Mouse (Mus musculus): ENCODE results near the gene Ccdc18.
"Not testable (repeated sequence)": the region's sequence is repeated elsewhere in the genome, so short reads cannot be mapped to it uniquely, and the experiment has no call there.

Gene Ccdc18

GRCm38 (mm10) chr5:108250033-108250432 is 117.4 kb downstream of the Ccdc18 start:
- in situ Hi-C loops (cut with MboI; ENCODE audit: unreplicated experiment in 2 of 2): no loop called here

GRCm38 (mm10) chr5:108255259-108255658 is 122.6 kb downstream of the Ccdc18 start:
- in situ Hi-C loops (cut with MboI; ENCODE audit: unreplicated experiment in 2 of 2): no loop called here

DNA sequence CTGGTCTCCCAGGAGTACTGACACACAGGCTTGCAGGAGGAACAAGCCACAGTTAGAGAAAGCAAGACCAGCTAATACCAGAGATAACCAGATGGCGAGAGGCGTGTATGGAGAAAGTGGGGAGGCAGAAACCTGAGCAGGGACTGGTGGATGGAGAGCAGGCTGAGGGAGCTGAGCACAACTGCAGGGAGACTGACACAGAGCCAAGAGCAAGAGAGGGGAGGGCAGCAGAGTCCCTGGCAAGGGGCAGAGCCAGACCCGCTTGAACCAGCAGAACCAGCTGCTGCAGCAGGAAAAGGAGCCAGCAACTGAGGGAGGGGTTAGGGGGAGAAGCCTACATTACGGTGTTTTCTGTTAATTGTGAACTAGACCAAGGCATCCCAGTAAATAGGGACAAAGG is 130.0 kb downstream of the Ccdc18 start:
- in situ Hi-C loops (cut with MboI; ENCODE audit: unreplicated experiment in 2 of 2): no loop called here

- in situ Hi-C loops (cut with MboI; ENCODE audit: unreplicated experiment in 2 of 2): not testable (repeated sequence)
These were observed 131.1 kb downstream of the Ccdc18 start for GRCm38 (mm10) chr5:108263785-108264184.

DNA sequence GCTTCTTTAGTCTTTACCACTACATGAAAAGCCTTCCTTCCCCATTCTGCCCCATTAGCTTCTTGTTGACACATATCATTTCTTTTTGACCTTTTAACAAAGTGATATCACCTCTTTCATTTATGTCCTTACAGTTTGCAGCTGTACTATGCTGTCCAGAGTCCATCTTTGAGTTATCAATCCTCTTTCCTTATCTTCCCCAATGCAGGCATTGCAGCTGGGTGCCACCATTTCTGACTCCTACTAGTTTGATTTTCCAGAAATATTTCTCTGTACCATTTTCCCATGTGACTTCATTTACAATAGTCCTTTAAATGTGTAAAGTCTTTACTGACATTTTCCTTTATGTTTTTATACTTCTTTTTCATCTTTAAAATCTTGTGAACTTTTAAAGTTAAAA is 134.3 kb downstream of the Ccdc18 start:
- in situ Hi-C loops (cut with MboI; ENCODE audit: unreplicated experiment in 2 of 2): no loop called here

DNA sequence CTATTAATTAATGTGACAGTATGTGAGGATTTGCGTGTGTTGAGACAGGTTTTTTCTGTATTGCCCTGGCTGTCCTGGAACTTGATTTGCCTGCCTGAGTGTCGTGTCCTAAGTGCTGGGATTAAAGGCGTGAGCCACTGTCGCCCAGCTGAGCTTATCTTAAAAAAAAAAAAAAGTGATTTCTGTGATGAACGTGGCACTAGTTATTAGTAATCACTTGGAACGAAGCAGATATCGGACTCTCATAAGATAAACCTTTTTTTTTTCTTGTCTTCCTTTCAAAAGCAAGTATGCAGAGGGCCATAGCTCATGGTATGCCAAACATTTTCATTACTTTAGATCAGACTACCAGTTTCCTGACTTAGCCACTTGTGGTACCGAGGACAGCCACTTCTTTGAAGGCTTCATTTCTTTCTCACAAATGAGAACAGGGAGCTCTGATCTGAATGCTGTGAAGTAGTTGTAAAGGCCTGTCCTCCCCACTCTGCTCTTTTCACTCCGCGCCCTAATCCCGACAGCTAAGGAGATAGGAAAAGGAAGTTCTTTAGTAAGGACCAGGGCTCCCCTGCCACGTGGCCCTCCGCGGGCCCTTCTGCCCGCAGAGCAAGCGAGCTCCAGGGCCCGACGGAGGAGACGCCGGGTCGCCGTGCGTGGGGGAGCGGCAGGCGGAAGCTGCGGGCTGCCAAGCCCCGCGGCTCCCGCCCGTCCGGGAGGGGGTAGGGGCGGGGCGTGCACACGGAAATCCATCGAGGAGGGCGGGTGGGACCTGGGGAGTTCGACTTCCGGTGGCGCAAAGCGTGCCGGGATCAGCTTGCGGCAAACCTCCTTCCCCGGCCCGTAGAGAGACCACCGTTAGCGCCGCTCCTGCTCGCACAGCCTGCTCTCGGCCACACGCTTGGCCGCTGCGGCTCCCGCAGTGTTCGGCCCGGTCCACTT is 135.7 kb downstream of the Ccdc18 start, which contains the start of gene Dr1:
TSS of gene Dr1 (plus strand) at position 771 of the 936 bp plus-strand sequence.
- in situ Hi-C loops (cut with MboI; ENCODE audit: unreplicated experiment in 2 of 2): no loop called here

DNA sequence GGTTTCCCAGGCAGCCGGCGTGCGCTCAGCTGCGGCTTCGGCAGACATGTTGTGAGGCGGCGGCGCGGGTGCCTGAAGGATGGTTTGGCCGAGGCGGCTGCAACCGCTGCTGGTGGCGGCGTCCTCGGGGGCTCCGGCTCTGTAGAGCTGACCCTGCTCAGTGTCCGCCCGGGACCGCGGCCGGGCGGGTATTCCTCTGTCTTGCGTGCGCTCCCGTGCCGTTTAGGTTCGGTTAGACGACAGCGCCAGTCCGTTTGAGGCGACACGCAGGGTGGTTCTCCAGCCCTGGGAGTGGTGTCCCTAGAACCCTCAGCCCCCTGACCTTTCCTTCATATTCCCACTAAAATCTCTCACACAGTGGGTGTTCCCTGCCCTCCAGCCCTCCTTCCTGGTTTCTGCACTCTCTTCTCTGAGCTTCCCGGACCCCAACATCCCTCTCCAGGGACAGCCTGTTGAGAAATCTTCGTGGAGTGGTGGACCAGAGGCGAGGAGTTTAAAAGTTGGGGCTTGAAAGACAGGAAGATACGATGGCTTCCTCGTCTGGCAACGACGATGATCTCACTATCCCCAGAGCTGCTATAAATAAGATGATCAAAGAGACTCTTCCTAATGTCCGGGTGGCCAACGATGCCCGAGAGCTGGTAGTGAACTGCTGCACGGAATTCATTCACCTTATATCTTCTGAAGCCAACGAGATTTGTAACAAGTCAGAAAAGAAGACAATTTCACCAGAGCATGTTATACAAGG is 136.6 kb downstream of the Ccdc18 start:
- in situ Hi-C loops (cut with MboI; ENCODE audit: unreplicated experiment in 2 of 2): no loop called here

- in situ Hi-C loops (cut with MboI; ENCODE audit: unreplicated experiment in 2 of 2): no loop called here
These were observed 137.1 kb downstream of the Ccdc18 start for GRCm38 (mm10) chr5:108269811-108270151.

DNA sequence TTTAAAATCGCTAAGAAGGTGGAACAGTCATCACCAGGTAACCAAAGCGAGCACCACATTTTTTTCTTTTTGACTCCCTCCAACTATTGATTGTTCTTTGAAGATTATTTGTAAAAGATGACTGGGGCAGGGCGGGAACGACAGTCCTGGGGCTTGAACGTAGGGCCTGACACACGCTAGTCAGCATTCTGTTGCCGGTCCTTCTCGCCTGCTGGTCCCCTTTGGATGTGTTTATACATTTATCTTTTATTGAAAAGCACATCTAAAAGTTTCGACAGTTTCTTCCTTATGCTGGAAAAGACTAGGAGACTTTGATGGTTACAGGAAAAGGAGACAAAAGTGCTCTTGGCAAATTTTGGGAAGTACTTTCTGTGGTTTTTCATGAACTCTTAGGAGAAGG is 137.7 kb downstream of the Ccdc18 start:
- in situ Hi-C loops (cut with MboI; ENCODE audit: unreplicated experiment in 2 of 2): no loop called here

DNA sequence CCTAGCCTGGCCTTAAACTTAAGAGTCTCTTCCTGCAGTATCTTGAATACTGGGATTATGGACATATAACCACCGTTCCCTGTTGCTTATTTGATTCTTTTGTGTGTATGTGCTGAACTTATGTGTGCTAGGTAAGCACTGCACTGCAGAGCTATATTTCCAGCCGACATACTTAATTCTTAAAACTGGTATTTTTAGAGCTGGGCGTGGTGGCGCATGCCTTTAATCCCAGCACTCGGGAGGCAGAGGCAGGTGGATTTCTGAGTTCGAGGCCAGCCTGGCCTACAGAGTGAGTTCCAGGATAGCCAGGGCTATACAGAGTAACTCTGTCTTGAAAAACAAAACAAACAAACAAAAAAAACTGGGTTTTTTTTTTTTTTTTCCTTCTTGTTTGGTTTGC is 138.7 kb downstream of the Ccdc18 start:
- in situ Hi-C loops (cut with MboI; ENCODE audit: unreplicated experiment in 2 of 2): not testable (repeated sequence)
